Mouse (Mus musculus) G1E (cell line): ENCODE measurements around the gene Recql. TPM values are rescaled to one million over a fixed set of nuclear protein-coding genes. Genes with fewer than 3 reads are reported as not detected.

Experiments
- ATAC-seq: 2 replicates; pipeline ENCODE4 v1.8.0; 2016; ENCODE audit warnings: mild to moderate bottlenecking; ENCODE audit not compliant: insufficient number of reproducible peaks, poor library complexity, low FRiP score, severe bottlenecking; ENCODE audit errors: extremely low read depth
- DNase-seq: peaks from one replicate; pipeline ENCODE4 v3.0.0; 2012; ENCODE audit warnings: low spot score
- H3K27me3 ChIP-seq: 2 replicates; pipeline ENCODE4 v1.6.1; 2012; ENCODE audit warnings: mild to moderate bottlenecking, low read length, inconsistent platforms; ENCODE audit not compliant: insufficient read depth
- H3K36me3 ChIP-seq: replicated peaks from 2 replicates; pipeline ENCODE3; 2012; ENCODE audit warnings: mild to moderate bottlenecking, inconsistent platforms
- H3K4me1 ChIP-seq: 2 replicates; pipeline ENCODE4 v1.6.1; 2012; ENCODE audit warnings: low read depth, low read length, inconsistent platforms, mixed read lengths; ENCODE audit not compliant: insufficient read depth
- H3K4me3 ChIP-seq: 2 replicates; pipeline ENCODE4 v1.5.1; 2012; ENCODE audit warnings: low read depth, mild to moderate bottlenecking, inconsistent platforms, low read length, moderate library complexity, mixed read lengths
- H3K9me3 ChIP-seq: replicated peaks from 2 replicates; pipeline ENCODE4 v1.6.1; 2012; ENCODE audit warnings: inconsistent platforms
- CTCF ChIP-seq: IDR thresholded peaks from 2 replicates; pipeline ENCODE4 v1.5.1; 2012; ENCODE audit warnings: low read depth, low read length, inconsistent platforms, mixed read lengths
- GATA1 ChIP-seq: IDR thresholded peaks from 2 replicates; pipeline ENCODE4 v1.6.1; 2012; ENCODE audit warnings: borderline replicate concordance, low read length, inconsistent platforms, mixed read lengths
- GATA2 ChIP-seq: IDR thresholded peaks from 2 replicates; pipeline ENCODE4 v1.6.1; 2012; ENCODE audit warnings: low read depth, low read length, inconsistent platforms, borderline replicate concordance
- POLR2AphosphoS5 ChIP-seq: IDR thresholded peaks from 2 replicates; pipeline ENCODE4 v1.6.1; 2012; ENCODE audit warnings: low read depth, low read length, inconsistent platforms; ENCODE audit not compliant: insufficient replicate concordance
- TAL1 ChIP-seq: conservative IDR thresholded peaks from 2 replicates; pipeline ENCODE4 v1.6.1; 2012; ENCODE audit warnings: low read depth, low read length, inconsistent platforms, mixed read lengths
- polyA plus RNA-seq: library from polyadenylated mRNA; stranded (reverse); fragments of >175 nt; gene quantifications from 2 replicates; pipeline ENCODE4 v1.2.3, GENCODE M21; 2012
- total RNA-seq, 2 experiments: library from RNA; stranded (forward) in 1 of 2; stranded (reverse) in 1 of 2; fragments of 200-1000 nt in 1 of 2; fragments of >200 nt in 1 of 2; fragmentation: Nextera tagmentation in 1 of 2; gene quantifications; 2 replicates each; pipeline ENCODE4 v1.2.3; 2014 to 2017

Gene Recql
- total and polyA plus RNA-seq, 3 experiments = 1.5 to 52.1 (median 50.5) TPM

DNA sequence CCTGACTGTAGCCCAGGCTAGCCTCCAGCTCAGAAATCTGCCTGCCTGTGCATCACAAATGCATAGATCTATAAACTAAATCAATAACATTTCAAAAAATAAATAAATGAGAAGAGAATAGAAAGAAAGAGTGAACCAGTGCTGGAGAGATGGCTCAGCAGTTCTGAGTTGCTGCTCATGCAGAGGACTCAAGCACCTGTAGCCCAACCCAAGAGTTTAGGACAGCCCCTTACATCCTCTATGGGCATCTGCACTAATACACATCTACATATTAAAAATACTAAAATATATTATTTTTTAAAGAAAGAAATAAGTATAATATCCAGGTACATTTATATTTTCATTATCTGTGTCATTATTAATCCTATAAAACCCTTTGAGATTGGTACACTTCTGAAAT is 81.8 kb downstream of the Recql start:
- peaks cover 17% of the 10 kb centered on the region for H3K4me1 ChIP-seq
- no peak overlapping the region for H3K4me3 ChIP-seq
- no peaks in the 10 kb centered on the region for H3K36me3 ChIP-seq
- TF ChIP-seq GATA1 (no peak), GATA2 (no peak), POLR2AphosphoS5 (no peak), CTCF (no peak), TAL1 (no peak)
- H3K9me3 ChIP-seq = no peaks in the 10 kb centered on the region
- ATAC-seq (no peak), DNase-seq (no peak)
- H3K27me3 ChIP-seq = no peaks in the 10 kb centered on the region

Other genes starting within 250 kb of the Recql start
- 2.0 TPM in 1 of 2 replicates, not detected in the other for gene Slco1a6, start 178.6 kb downstream of the Recql start, total RNA-seq (2014; fragmentation: Nextera tagmentation)
- 0.35 and 1.1 TPM in 2 replicates for gene Slco1a6, start 178.6 kb downstream of the Recql start, total RNA-seq (2017)
- gene Slco1a6, start 178.6 kb downstream of the Recql start, polyA plus RNA-seq = not detected in 2 replicates
- gene Iapp, start 88.7 kb downstream of the Recql start, total RNA-seq (2014; fragmentation: Nextera tagmentation) = not detected in 2 replicates
- not detected in 2 replicates for gene Iapp, start 88.7 kb downstream of the Recql start, total RNA-seq (2017)
- gene Iapp, start 88.7 kb downstream of the Recql start, polyA plus RNA-seq = not detected in 2 replicates
- not detected in 2 replicates for gene Slco1a5, start 64.1 kb downstream of the Recql start, total RNA-seq (2014; fragmentation: Nextera tagmentation)
- gene Slco1a5, start 64.1 kb downstream of the Recql start, total RNA-seq (2017) = 0.05 TPM in 1 of 2 replicates, not detected in the other
- gene Slco1a5, start 64.1 kb downstream of the Recql start, polyA plus RNA-seq = not detected in 2 replicates
- gene Pyroxd1, start 41.4 kb downstream of the Recql start, total RNA-seq (2014; fragmentation: Nextera tagmentation) = 10.9 and 14.9 TPM in 2 replicates
- gene Pyroxd1, start 41.4 kb downstream of the Recql start, total RNA-seq (2017) = 18.2 and 18.8 TPM in 2 replicates
- gene Pyroxd1, start 41.4 kb downstream of the Recql start, polyA plus RNA-seq = 2.0 and 2.3 TPM in 2 replicates
- 31.2 and 33.6 TPM in 2 replicates for gene Golt1b, start 134 bp upstream of the Recql start, total RNA-seq (2014; fragmentation: Nextera tagmentation)
- gene Golt1b, start 134 bp upstream of the Recql start, total RNA-seq (2017) = 45.9 and 51.2 TPM in 2 replicates
- 13.1 and 15.7 TPM in 2 replicates for gene Golt1b, start 134 bp upstream of the Recql start, polyA plus RNA-seq
- gene Spx, start 26.4 kb upstream of the Recql start, total RNA-seq (2014; fragmentation: Nextera tagmentation) = not detected in 2 replicates
- 0.11 TPM in 1 of 2 replicates, not detected in the other for gene Spx, start 26.4 kb upstream of the Recql start, total RNA-seq (2017)
- gene Spx, start 26.4 kb upstream of the Recql start, polyA plus RNA-seq = not detected in 2 replicates
- not detected in 2 replicates for gene Gys2, start 86.0 kb upstream of the Recql start, total RNA-seq (2014; fragmentation: Nextera tagmentation)
- not detected in 2 replicates for gene Gys2, start 86.0 kb upstream of the Recql start, total RNA-seq (2017)
- gene Gys2, start 86.0 kb upstream of the Recql start, polyA plus RNA-seq = not detected in 2 replicates
- gene Ldhb, start 120.9 kb upstream of the Recql start, total RNA-seq (2014; fragmentation: Nextera tagmentation) = not detected in 2 replicates
- not detected in 2 replicates for gene Ldhb, start 120.9 kb upstream of the Recql start, total RNA-seq (2017)
- 0.09 TPM in 1 of 2 replicates, not detected in the other for gene Ldhb, start 120.9 kb upstream of the Recql start, polyA plus RNA-seq
- not detected in 2 replicates for gene Kcnj8, start 184.5 kb upstream of the Recql start, total RNA-seq (2014; fragmentation: Nextera tagmentation)
- 0.16 TPM in 1 of 2 replicates, not detected in the other for gene Kcnj8, start 184.5 kb upstream of the Recql start, total RNA-seq (2017)
- gene Kcnj8, start 184.5 kb upstream of the Recql start, polyA plus RNA-seq = not detected in 2 replicates